Mouse (Mus musculus) heart, adult 2 months (tissue): ENCODE measurements at regions not wholly inside any gene's neighbourhood (a gene's known extent, or its start where the extent isn't known, plus 50 kb on each side); places are given as distances from the start of the nearest gene placed in this dataset.

Source experiments
- CTCF ChIP-seq: fragments of 200-600 bp; IDR thresholded peaks from 2 replicates; pipeline ENCODE4 v1.8.1; 2022; ENCODE audit warnings: antibody characterized with exemption, mild to moderate bottlenecking, moderate library complexity
- POLR2A ChIP-seq: fragments of 200-500 bp; IDR thresholded peaks from 2 replicates; pipeline ENCODE4 v1.6.1; 2011; ENCODE audit warnings: mild to moderate bottlenecking, low read depth, low read length, control low read depth; ENCODE audit not compliant: insufficient read depth

DNA sequence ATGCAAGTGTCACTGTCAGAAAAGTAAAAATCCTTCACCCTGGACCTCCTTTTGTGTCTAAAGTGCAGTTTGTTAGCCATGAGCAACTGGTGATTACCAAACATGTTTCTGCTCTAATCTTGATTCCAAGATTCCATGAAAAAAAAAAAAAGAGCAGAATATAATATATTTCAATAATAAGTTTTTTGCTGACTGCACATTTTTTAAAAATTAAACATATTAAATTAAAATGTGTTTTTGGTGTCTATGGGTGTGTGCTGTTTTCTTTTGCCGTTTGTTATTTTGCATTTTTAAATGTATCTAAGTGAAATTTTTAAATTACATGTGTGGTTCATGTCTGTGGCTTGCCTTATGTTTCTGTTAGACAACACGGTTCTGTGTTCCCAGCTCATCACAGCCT lies 171.8 kb upstream of the Tll1 start:
- TF ChIP-seq POLR2A (no peak), CTCF (no peak)
